Mouse (Mus musculus) ES-E14 (cell line): Measurements from ENCODE around the gene Cryaa. TPM values are rescaled to one million over a fixed set of nuclear protein-coding genes. Genes with fewer than 3 reads are reported as not detected.

Experiments
- DNase-seq: peaks from one replicate; pipeline ENCODE4 v3.0.0-alpha.2; 2013; ENCODE audit warnings: low read depth, low spot score
- H3K27ac ChIP-seq: 2 replicates; pipeline ENCODE4 v1.5.1; 2012; ENCODE audit warnings: low read depth, mild to moderate bottlenecking, low read length, moderate library complexity, mixed read lengths; ENCODE audit not compliant: poor library complexity, insufficient read depth, severe bottlenecking
- H3K36me3 ChIP-seq: 2 replicates; pipeline ENCODE4 v1.6.1; 2012; ENCODE audit warnings: mild to moderate bottlenecking, low read length, moderate library complexity, mixed read lengths; ENCODE audit not compliant: control insufficient read depth, poor library complexity, insufficient read depth, severe bottlenecking
- H3K4me1 ChIP-seq, 2 experiments: fragments of 150-350 bp in 1 of 2; sonication (generic) in 1 of 2; 2 replicates each; pipeline ENCODE4 v1.6.1; 2012; ENCODE audit warnings: low read length in 2 of 2, mild to moderate bottlenecking in 1 of 2, mixed read lengths in 1 of 2; ENCODE audit not compliant: control insufficient read depth in 2 of 2, insufficient read depth in 2 of 2, poor library complexity in 1 of 2
- H3K4me3 ChIP-seq, 2 experiments: fragments of 150-350 bp in 1 of 2; sonication (generic) in 1 of 2; 2 replicates each; pipeline ENCODE4 v1.5.1; 2012; ENCODE audit warnings: low read length in 2 of 2, low read depth in 1 of 2, mild to moderate bottlenecking in 1 of 2, mixed read lengths in 1 of 2; ENCODE audit not compliant: insufficient read depth in 1 of 2, poor library complexity in 1 of 2, severe bottlenecking in 1 of 2
- H3K9ac ChIP-seq: 2 replicates; pipeline ENCODE4 v1.6.1; 2012; ENCODE audit warnings: low read depth, mild to moderate bottlenecking, low read length, mixed read lengths; ENCODE audit not compliant: poor library complexity, insufficient read depth, severe bottlenecking
- H3K9me3 ChIP-seq: fragments of 150-350 bp; sonication (generic); 2 replicates; pipeline ENCODE4 v1.6.1; 2012; ENCODE audit warnings: low read depth, mild to moderate bottlenecking, low read length; ENCODE audit not compliant: control insufficient read depth, insufficient read depth
- CHD2 ChIP-seq: IDR thresholded peaks from 2 replicates; pipeline ENCODE4 v1.6.1; 2014; ENCODE audit warnings: mild to moderate bottlenecking, low read depth, low read length, inconsistent platforms
- HCFC1 ChIP-seq: IDR thresholded peaks from 2 replicates; pipeline ENCODE4 v1.6.1; 2012; ENCODE audit warnings: low read length, inconsistent platforms, borderline replicate concordance; ENCODE audit not compliant: insufficient read depth
- MAFK ChIP-seq: IDR thresholded peaks from 2 replicates; pipeline ENCODE4 v1.6.1; 2014; ENCODE audit warnings: mild to moderate bottlenecking, low read depth, low read length, inconsistent platforms; ENCODE audit not compliant: insufficient read depth
- ZC3H11A ChIP-seq: IDR thresholded peaks from 2 replicates; pipeline ENCODE4 v1.6.1; 2012; ENCODE audit warnings: low read depth, mild to moderate bottlenecking, inconsistent platforms, low read length, borderline replicate concordance
- ZNF384 ChIP-seq: IDR thresholded peaks from 2 replicates; pipeline ENCODE4 v1.6.1; 2012; ENCODE audit warnings: low read depth, low read length, inconsistent platforms
- in situ Hi-C, 2 experiments: fragments of 600-800 bp; cut with MboI; formaldehyde crosslinking; loops; one replicate each; pipeline ENCODE4 v1.15.1; 2025; ENCODE audit warnings: low sequenced_read_pairs in 2 of 2, inconsistent platforms in 1 of 2; ENCODE audit not compliant: unreplicated experiment in 2 of 2
- total RNA-seq: library from RNA; depleted of rRNA; stranded (reverse); fragments of 300-350 nt; gene quantifications from 2 replicates; pipeline ENCODE4 v1.2.3, GENCODE M21; 2012

The Cryaa gene
- total RNA-seq, 1 experiment = 0.36 TPM

DNA sequence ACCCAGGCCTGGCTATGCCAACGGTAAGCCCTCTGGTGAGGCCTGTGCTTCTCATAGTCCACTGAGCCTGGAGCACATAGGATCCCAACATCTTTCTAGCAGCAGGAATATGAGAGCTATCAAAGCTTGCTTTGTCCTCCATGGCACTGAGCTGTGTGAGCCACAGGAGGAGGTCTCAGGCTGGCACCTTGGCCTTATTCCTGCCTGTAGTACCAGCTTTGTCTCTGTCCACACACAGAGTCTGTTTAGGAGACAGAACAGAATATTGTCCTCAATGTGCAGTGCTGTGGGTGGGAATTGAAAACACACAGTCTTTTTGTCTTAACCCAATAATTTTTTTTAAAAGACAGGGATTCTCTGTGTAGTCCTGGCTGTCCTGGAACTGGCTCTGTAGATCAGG is 3.2 kb upstream of the Cryaa start:
- no peak overlapping the region for H3K27ac ChIP-seq
- TF ChIP-seq ZC3H11A (no peak), HCFC1 (no peak), MAFK (no peak)
- no peaks in the 10 kb centered on the region for H3K36me3 ChIP-seq
- DNase-seq = no peak
- H3K4me3 ChIP-seq = no peak overlapping the region
- in situ Hi-C loops = no loop called here
- no peaks in the 10 kb centered on the region for H3K9me3 ChIP-seq
- H3K4me1 ChIP-seq = no peaks in the 10 kb centered on the region; a peak in 1 of 4 replicates
- H3K9ac ChIP-seq = no peak overlapping the region

DNA sequence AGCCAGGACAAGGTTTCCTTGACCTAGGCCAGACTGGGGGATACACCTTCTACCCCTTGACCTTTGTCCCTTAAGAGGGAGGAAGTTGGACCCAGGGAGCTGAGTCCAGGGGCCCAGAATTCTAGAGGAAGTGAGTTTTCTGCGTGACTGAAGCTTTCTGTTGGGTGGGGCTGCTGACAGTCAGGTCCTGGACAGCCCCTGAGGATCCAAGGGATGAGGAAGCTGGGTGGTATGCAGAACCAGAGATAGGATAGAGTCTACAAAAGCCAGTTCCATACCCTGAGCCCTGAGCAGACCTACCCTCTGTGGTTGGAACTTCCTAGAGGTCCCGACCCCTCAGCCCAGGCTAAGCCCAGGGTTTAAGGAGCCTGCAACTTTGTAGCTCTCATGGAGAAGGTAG is 2.8 kb downstream of the Cryaa start:
- no peak for DNase-seq
- TF ChIP-seq HCFC1 = no peak
- TF ChIP-seq CHD2 = no peak
- TF ChIP-seq ZC3H11A = no peak
- no peak for TF ChIP-seq ZNF384
- TF ChIP-seq MAFK = no peak
- no peak overlapping the region for H3K9ac ChIP-seq
- no peak overlapping the region for H3K27ac ChIP-seq
- H3K36me3 ChIP-seq = no peaks in the 10 kb centered on the region
- no peak overlapping the region for H3K4me3 ChIP-seq
- H3K4me1 ChIP-seq = no peaks in the 10 kb centered on the region; a peak in 1 of 4 replicates
- H3K9me3 ChIP-seq = no peaks in the 10 kb centered on the region
- in situ Hi-C loops = loop anchor here in 1 of 2 experiments (10.0 kb wide), 1 partner anchor 344 kb away; no protein-coding TSS in a partner anchor

DNA sequence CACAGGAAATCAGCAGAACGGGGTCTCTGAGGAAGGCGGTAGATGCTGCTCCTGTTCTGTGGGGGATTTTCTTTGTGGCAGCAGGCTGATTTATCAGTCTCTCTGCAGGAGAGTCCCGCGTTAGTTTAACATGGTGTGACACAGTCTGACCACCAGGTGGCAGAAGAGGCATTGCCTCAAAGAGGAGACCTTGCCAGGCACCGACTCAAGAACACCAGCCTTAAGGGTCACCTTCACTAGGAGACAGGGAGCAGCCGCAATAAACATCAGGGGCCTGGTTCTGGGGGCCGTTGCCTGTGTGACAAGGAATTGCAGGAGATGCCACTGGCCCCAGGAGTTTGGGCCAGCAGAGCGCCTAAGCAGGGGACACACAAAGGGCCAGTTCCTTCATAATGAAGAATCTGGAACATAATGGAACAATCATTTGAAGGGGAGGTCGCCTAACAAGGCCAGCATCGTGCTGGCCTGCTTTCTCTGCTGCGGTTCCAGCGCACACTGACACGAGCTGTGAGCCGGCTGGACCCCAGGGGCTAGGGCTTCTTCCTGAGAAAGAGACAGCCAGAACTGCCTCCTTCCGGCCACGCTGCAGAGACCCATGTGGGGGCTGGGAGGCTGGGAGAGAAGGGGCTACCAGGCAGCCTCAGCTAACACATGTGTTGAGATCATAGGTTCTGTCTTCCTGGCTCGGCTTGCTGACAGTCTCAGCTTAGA is 8.1 kb downstream of the Cryaa start:
- peak; percentile 83 for DNase-seq

DNA sequence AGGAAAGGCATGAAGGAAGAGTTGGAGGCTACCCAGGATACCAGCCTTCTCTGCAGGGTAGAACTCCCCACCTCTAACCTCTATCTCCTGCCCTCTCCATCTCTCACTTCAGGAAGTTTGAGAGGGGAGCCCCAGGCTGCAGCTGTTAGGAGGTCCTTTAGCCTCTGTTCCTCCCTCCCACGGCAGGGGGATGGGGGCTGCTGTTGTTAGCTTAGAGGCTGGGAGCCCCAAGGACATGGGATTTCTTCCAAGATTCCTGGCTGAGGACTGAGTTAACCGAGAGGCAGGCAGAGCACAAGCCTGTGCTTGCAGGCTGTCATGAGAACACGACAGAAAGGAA is 8.6 kb downstream of the Cryaa start:
- DNase-seq = no peak
- in situ Hi-C loops = loop anchor here in 1 of 2 experiments (10.0 kb wide), 1 partner anchor 339 kb away; no protein-coding TSS in a partner anchor

More for the DNA sequence above, 8.1 kb downstream of the Cryaa start:
- H3K36me3 ChIP-seq = no peaks in the 10 kb centered on the region
- peaks cover 0 to 6% of the 10 kb centered on the region in 2 experiments; a peak in 2 of 4 replicates for H3K4me1 ChIP-seq
- H3K9me3 ChIP-seq = no peaks in the 10 kb centered on the region
- peak overlapping the region; percentile 41 for H3K27ac ChIP-seq
- H3K4me3 ChIP-seq = no peak overlapping the region
- TF ChIP-seq CHD2 (no peak), ZC3H11A (peak; percentile 97)
- in situ Hi-C loops = loop anchor here in 1 of 2 experiments (10.0 kb wide), 1 partner anchor 339 kb away; no protein-coding TSS in a partner anchor
- H3K9ac ChIP-seq = peak overlapping the region; percentile 15; the same call in 1 of the 2 replicates

More for the DNA sequence above, 8.6 kb downstream of the Cryaa start:
- Histone ChIP-seq H3K36me3 (no peaks in the 10 kb centered on the region), H3K9me3 (no peaks in the 10 kb centered on the region), H3K9ac (peak overlapping the region; percentile 15; the same call in 1 of the 2 replicates), H3K27ac (peak overlapping the region; percentile 41; the same call in 1 of the 2 replicates), H3K4me1 (peaks cover 0 to 6% of the 10 kb centered on the region in 2 experiments; a peak in 2 of 4 replicates), H3K4me3 (no peak overlapping the region)
- TF ChIP-seq HCFC1 (no peak), MAFK (no peak)
